Mouse (Mus musculus) liver, embryonic 13.5 days (tissue): ENCODE results near the gene Fam111a. TPM values are rescaled to one million over a fixed set of nuclear protein-coding genes. Genes with fewer than 3 reads are reported as not detected.

ENCODE experiments used
- ATAC-seq: fragments of 200-750 bp; cut with Nextera tagmentation; 2 replicates; pipeline ENCODE4 v1.8.0; 2017; ENCODE audit warnings: low read depth, mild to moderate bottlenecking, moderate number of reproducible peaks, moderate library complexity
- DNase-seq: peaks from one replicate; pipeline ENCODE4 v3.0.0; 2022
- H3K27ac ChIP-seq: fragments of 300-500 bp; sonication (generic); 2 replicates; pipeline ENCODE4 v1.5.1; 2015; ENCODE audit warnings: moderate library complexity, mild to moderate bottlenecking, inconsistent platforms
- H3K27me3 ChIP-seq: fragments of 300-500 bp; sonication (generic); 2 replicates; pipeline ENCODE4 v1.6.1; 2015; ENCODE audit warnings: mild to moderate bottlenecking, inconsistent platforms
- H3K36me3 ChIP-seq: fragments of 300-500 bp; sonication (generic); 2 replicates; pipeline ENCODE4 v1.6.1; 2015; ENCODE audit warnings: mild to moderate bottlenecking, inconsistent platforms
- H3K4me1 ChIP-seq: fragments of 300-500 bp; sonication (generic); replicated peaks from 2 replicates; pipeline ENCODE4 v1.6.1; 2015; ENCODE audit warnings: inconsistent platforms
- H3K4me2 ChIP-seq: fragments of 300-500 bp; sonication (generic); 2 replicates; pipeline ENCODE4 v1.6.1; 2015; ENCODE audit warnings: inconsistent platforms, mild to moderate bottlenecking, moderate library complexity
- H3K4me3 ChIP-seq: fragments of 300-500 bp; sonication (generic); replicated peaks from 2 replicates; pipeline ENCODE4 v1.5.1; 2015; ENCODE audit warnings: mild to moderate bottlenecking, inconsistent platforms
- H3K9ac ChIP-seq: fragments of 300-500 bp; sonication (generic); 2 replicates; pipeline ENCODE4 v1.6.1; 2015; ENCODE audit warnings: mild to moderate bottlenecking, inconsistent platforms
- H3K9me3 ChIP-seq: fragments of 300-500 bp; sonication (generic); replicated peaks from 2 replicates; pipeline ENCODE4 v1.6.1; 2016; ENCODE audit warnings: inconsistent platforms
- WGBS: fragments of 180-500 bp; shearing (Covaris S2); methylation state at CpG from one replicate; pipeline ENCODE4 v1.1.7; 2015; ENCODE audit not compliant: insufficient replicate concordance; 5-methylcytosine and 5-hydroxymethylcytosine counted together
- polyA plus RNA-seq: library from polyadenylated mRNA; unstranded; fragments of >200 nt; fragmentation: Nextera tagmentation; extraction: Ambion mirVana; gene quantifications from 2 replicates; pipeline ENCODE4 v1.2.1, GENCODE M21; 2015

Fam111a gene
- polyA plus RNA-seq, 1 experiment from 2014 or later, result 29.6 TPM

DNA sequence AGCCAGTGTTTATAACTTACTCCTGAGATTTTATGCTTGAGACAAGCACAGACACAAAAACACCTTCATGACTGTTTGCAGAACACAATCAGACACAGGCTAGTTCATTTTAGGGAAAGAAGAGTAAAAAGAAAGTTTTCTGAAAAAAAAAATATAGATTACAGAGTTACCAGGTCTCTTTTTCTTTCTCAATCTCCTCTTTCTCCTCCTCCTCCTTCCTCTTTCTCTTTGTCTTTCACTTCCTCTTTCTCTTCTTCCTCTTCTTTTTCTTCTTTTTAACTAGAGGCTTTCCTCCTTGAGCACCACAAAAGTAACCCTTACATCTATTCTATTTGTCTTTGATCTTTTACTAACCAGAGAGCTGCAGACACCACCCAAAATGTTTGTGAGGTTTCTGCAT is 18.7 kb downstream of the Fam111a start:
- no peaks in the 10 kb centered on the region for H3K9me3 ChIP-seq
- no peaks in the 10 kb centered on the region for H3K36me3 ChIP-seq
- H3K4me2 ChIP-seq, result no peak overlapping the region
- H3K9ac ChIP-seq, result no peak overlapping the region
- ATAC-seq, result no peak
- H3K4me3 ChIP-seq, result no peak overlapping the region
- H3K27ac ChIP-seq, result no peak overlapping the region
- no peak for DNase-seq
- H3K4me1 ChIP-seq, result no peaks in the 10 kb centered on the region
- no peaks in the 10 kb centered on the region for H3K27me3 ChIP-seq

DNA sequence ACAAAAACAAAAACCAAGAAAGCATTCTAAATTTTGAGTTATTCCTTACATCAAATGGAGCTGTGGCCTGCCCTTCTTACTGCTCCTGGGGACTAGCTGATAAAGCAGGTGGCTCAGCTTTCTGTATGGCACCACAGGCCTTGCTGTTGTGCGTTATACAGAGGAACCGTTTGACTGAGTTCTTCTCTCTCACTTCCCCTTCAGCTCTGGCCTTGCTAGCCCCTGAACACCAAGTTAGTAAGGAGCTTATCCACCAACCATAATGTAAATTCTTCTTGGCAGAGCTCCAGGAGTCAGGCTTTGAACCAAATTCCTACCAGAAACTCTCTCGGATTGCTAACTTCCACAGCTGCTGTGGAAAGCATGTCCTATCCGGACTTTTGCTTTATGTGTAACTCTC is 21.5 kb downstream of the Fam111a start:
- 42% methylated on average over 4 of the region's 4 CpGs for WGBS
- ATAC-seq (no peak), DNase-seq (no peak)
- H3K27ac ChIP-seq, result no peak overlapping the region
- no peak overlapping the region for H3K4me2 ChIP-seq
- no peaks in the 10 kb centered on the region for H3K9me3 ChIP-seq
- H3K4me1 ChIP-seq, result peaks cover under 1% of the 10 kb centered on the region
- H3K36me3 ChIP-seq, result no peaks in the 10 kb centered on the region
- no peaks in the 10 kb centered on the region for H3K27me3 ChIP-seq
- H3K4me3 ChIP-seq, result no peak overlapping the region
- no peak overlapping the region for H3K9ac ChIP-seq

DNA sequence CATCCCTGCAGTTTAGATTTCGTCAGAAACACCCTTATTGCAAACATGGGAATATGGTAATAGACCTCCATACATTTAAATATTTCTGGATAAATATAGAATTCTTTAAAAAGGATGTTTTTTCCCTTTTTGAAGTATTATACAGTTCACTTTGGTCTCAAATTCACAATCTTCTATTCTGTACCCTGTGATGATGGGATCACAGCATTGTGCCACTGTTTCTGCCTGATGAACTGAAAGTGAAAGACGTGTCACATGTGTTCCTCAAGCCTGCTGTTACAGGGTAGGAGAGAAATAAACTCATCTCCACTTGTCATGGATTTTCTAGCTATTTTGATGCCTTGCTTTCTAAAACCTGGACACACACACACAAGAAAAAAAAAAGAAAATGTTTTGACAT is 25.3 kb downstream of the Fam111a start:
- Histone ChIP-seq H3K4me1 (peaks cover 29% of the 10 kb centered on the region), H3K9ac (no peak overlapping the region), H3K27me3 (no peaks in the 10 kb centered on the region), H3K36me3 (peaks cover 4% of the 10 kb centered on the region; the same call in 1 of the 2 replicates), H3K27ac (no peak overlapping the region), H3K4me2 (no peak overlapping the region), H3K4me3 (no peak overlapping the region), H3K9me3 (no peaks in the 10 kb centered on the region)
- ATAC-seq (no peak), DNase-seq (no peak)
- WGBS, result 56% methylated on average over 2 of the region's 2 CpGs

DNA sequence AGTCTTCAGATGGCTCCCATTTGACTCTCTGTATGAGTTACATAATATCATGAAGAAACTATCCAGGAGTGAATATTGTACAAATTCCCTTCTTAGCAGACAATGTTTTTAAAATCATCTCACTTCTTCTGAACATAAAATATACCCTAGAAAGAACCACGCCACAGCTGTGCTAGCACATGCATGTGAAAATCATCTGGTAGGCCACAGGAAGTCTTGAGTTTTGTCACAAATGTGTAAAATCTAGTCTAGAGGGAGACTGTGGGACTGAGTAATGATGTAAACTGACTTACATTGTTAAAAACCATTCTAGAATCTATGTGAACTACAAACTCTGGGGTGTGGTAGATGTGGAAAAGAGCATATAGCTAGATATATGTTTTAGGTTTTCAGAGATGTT is 26.1 kb downstream of the Fam111a start:
- DNase-seq, result no peak
- ATAC-seq, result no peak
- no peaks in the 10 kb centered on the region for H3K27me3 ChIP-seq
- H3K9me3 ChIP-seq, result no peaks in the 10 kb centered on the region
- no peak overlapping the region for H3K9ac ChIP-seq
- H3K36me3 ChIP-seq, result peaks cover 7% of the 10 kb centered on the region; the same call in 1 of the 2 replicates
- WGBS, result 85% methylated on average over 1 of the region's 1 CpGs
- H3K4me3 ChIP-seq, result no peak overlapping the region
- H3K27ac ChIP-seq, result no peak overlapping the region
- H3K4me2 ChIP-seq, result no peak overlapping the region
- H3K4me1 ChIP-seq, result peaks cover 34% of the 10 kb centered on the region

DNA sequence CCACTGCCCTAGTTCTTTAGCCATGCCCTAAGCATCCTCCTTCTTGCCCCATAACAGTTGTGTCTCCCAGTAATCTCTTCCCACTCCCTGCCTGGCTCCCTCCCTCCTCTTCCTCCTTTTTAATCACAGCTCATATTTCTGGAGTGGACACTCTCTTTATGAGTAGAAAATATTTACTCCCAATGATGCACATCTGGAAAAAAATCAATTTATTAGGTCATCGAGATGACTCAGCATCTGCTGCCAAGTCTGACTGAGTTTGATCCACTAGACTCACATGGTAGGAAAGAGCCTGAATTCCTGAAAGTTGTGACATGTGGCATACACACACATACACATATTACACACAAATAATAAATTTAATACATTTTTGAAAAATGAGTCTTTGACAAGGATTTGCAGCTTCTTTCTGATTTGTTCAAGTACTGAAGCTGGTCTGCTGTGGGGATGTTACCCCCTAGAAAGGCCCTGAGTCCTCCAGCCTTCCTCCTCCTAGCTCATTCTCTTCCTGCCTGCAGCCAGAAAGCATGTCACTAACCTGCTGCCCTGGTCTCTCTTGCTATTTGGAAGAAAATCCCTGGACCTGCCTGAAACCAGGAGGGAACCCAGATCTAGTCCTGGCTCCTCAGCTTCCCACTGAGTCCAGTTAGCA is 27.2 kb downstream of the Fam111a start:
- Histone ChIP-seq H3K4me1 (peaks cover 34% of the 10 kb centered on the region), H3K27ac (peak overlapping the region; percentile 60; the same call in 1 of the 2 replicates), H3K4me3 (peak overlapping the region; percentile 72), H3K9ac (peak overlapping the region; percentile 61; the same call in 1 of the 2 replicates), H3K9me3 (no peaks in the 10 kb centered on the region), H3K27me3 (no peaks in the 10 kb centered on the region), H3K36me3 (peaks cover 17% of the 10 kb centered on the region), H3K4me2 (peak overlapping the region; percentile 82)
- ATAC-seq, result peak; percentile 30
- 58% methylated on average over 1 of the region's 1 CpGs for WGBS
- no peak for DNase-seq

DNA sequence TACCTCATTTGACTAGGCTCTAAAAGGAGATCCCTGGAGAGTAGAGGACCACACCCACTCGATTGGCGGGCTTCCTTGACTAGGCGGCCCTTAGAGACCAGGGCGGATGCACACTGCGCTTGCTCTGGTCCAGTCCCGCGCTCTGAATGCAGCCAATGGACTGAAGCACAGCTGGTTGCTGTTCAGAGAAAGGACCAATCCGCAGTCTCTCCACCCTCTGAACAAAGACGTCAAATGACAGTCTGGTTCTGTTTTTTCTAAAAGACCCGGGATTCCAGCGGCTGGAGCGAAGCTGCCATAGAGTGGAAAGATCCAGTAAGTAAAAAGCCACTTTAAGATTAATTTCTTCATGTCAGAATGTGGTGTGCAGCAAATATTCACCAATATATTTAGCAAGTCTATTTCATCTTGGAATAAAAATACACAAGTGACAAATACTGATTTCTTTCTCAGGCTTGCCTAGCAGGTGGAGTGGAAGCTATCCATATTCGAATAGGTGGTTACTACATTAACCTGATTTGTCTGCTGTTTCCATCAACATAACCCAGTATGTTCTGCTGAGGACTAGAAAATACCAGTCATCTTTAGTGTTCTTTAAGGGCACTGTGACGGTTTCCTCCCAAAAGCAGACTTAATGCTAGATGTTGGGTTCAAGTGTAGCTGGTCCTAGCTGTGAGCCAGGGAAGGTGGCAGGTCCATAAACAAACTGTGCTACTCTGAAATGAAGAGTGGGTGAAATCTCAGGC is 27.9 kb downstream of the Fam111a start:
- peaks cover 24% of the 10 kb centered on the region for H3K36me3 ChIP-seq
- no peaks in the 10 kb centered on the region for H3K27me3 ChIP-seq
- 2% methylated on average over 14 of the region's 14 CpGs for WGBS
- peak overlapping the region; percentile 85 for H3K9ac ChIP-seq
- H3K4me2 ChIP-seq, result peak overlapping the region; percentile 82
- H3K9me3 ChIP-seq, result no peaks in the 10 kb centered on the region
- peak overlapping the region; percentile 75 for H3K27ac ChIP-seq
- H3K4me3 ChIP-seq, result peak overlapping the region; percentile 72
- ATAC-seq, result peak; percentile 100
- peak; percentile 87 for DNase-seq
- peaks cover 39% of the 10 kb centered on the region for H3K4me1 ChIP-seq

DNA sequence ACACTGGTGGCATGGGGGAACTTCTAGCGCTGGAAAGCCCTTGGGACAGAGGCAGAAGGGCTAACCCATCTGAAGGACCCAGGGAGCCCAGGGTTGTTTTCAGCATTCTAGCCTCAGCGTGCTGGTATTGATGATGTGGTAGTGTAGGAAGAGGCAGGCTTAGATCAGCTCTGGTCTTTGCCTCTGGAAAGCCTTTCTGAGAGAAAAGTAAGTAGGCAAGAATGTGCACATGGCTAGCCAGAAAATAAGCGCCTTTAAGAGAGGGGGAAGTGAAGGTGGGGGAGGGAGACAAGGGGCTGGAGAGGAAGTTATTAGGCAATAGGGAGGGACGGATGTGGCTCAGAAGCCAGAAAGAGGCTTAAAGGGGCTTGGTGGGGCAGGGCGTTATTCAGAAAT is 28.5 kb downstream of the Fam111a start:
- peak overlapping the region; percentile 85 for H3K9ac ChIP-seq
- H3K4me1 ChIP-seq, result peaks cover 39% of the 10 kb centered on the region
- DNase-seq, result no peak
- H3K36me3 ChIP-seq, result peaks cover 28% of the 10 kb centered on the region
- H3K9me3 ChIP-seq, result no peaks in the 10 kb centered on the region
- peak overlapping the region; percentile 82 for H3K4me2 ChIP-seq
- H3K4me3 ChIP-seq, result peak overlapping the region; percentile 72
- no peak for ATAC-seq
- WGBS, result 8% methylated on average over 5 of the region's 5 CpGs
- peak overlapping the region; percentile 75 for H3K27ac ChIP-seq
- no peaks in the 10 kb centered on the region for H3K27me3 ChIP-seq

DNA sequence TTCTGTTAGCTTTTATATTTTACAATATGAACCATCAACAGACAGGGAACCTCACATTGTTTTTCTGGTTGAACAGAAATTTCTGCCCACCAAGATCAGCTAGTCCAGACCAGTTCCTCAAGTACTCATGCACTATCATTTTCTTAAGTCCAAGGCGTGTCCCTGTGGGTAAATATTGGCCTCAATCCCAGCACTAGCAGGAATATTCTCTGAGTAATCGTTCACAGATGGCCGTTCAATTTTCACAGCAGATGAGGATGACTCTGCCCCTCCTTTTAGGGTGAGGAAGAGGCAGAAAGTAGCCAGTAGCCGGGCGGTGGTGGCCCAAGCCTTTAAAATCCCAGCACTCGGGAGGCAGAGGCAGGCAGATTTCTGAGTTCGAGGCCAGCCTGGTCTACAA is 29.6 kb downstream of the Fam111a start:
- Histone ChIP-seq H3K4me1 (peaks cover 39% of the 10 kb centered on the region), H3K4me2 (peak overlapping the region; percentile 82), H3K9ac (peak overlapping the region; percentile 85), H3K4me3 (peak overlapping the region; percentile 72), H3K27ac (peak overlapping the region; percentile 44), H3K9me3 (no peaks in the 10 kb centered on the region), H3K27me3 (no peaks in the 10 kb centered on the region), H3K36me3 (peaks cover 33% of the 10 kb centered on the region)
- ATAC-seq (no peak), DNase-seq (no peak)
- 64% methylated on average over 7 of the region's 7 CpGs for WGBS

DNA sequence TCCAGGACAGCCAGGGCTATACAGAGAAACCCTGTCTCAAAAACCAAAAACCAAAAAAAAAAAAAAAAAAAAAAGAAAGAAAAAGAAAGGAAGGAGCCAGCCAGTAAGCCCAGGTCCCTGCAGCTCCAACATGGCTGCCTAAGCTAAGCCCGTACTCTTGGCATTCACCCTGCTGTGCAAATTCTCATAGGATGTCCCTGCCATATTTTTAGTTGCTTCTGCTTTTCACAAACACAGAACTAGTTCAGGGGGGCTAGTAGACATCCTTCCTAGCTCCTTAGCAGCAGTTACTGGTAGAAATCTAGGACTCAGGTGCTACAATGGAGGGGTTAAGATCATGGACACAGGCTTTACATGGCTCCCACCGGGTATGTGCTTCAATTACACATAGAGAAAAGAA is 30.0 kb downstream of the Fam111a start:
- peak overlapping the region; percentile 72 for H3K4me3 ChIP-seq
- H3K27me3 ChIP-seq, result no peaks in the 10 kb centered on the region
- H3K9me3 ChIP-seq, result no peaks in the 10 kb centered on the region
- peak overlapping the region; percentile 85 for H3K9ac ChIP-seq
- 71% methylated on average over 2 of the region's 2 CpGs for WGBS
- peak overlapping the region; percentile 82 for H3K4me2 ChIP-seq
- H3K27ac ChIP-seq, result no peak overlapping the region
- peaks cover 39% of the 10 kb centered on the region for H3K4me1 ChIP-seq
- DNase-seq, result no peak
- no peak for ATAC-seq
- peaks cover 33% of the 10 kb centered on the region for H3K36me3 ChIP-seq

DNA sequence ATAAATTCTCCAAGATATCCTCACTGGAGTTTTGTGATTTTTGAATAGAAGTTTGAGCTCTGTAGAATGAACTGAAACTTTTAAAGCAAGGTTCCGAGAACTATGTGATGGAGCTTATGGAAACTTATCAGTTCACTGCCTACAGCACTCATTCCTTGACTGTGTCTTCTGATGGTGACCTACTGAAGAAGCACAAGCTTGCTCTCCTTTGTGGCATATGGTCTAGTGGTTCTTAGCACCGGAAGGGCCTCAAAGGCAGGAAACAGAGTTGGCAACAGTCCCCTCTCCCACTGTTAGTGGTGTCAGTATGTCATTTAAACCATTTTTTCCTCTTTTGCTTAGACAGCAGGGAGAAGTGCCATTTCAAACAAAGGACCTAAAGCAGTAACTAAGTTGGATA is 31.1 kb downstream of the Fam111a start:
- WGBS, result 54% methylated on average over 2 of the region's 2 CpGs
- Histone ChIP-seq H3K27me3 (no peaks in the 10 kb centered on the region), H3K4me3 (no peak overlapping the region), H3K4me1 (peaks cover 39% of the 10 kb centered on the region), H3K36me3 (peaks cover 33% of the 10 kb centered on the region), H3K27ac (no peak overlapping the region), H3K9me3 (no peaks in the 10 kb centered on the region), H3K4me2 (peak overlapping the region; percentile 13; the same call in 1 of the 2 replicates), H3K9ac (no peak overlapping the region)
- ATAC-seq (no peak), DNase-seq (no peak)

DNA sequence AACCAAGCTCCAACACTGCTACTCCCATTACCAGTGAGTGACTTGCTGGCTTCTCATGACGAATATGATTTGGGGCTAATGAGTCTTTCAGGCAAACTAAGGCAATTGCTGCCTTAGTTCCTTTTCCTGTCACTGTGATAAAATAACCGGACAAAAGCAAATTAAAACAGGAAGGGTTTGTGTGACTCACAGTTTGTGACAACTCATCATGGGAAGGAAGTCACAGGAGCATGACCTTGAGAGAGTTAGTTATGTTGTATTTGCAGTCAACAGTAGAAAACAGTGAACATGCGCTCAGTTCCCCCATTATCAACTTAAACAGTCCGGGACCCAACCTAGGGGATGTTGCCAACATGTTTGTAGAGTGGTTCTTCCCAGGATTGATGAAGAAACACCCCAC is 39.8 kb downstream of the Fam111a start:
- no peak for DNase-seq
- WGBS, result 58% methylated on average over 4 of the region's 4 CpGs

DNA sequence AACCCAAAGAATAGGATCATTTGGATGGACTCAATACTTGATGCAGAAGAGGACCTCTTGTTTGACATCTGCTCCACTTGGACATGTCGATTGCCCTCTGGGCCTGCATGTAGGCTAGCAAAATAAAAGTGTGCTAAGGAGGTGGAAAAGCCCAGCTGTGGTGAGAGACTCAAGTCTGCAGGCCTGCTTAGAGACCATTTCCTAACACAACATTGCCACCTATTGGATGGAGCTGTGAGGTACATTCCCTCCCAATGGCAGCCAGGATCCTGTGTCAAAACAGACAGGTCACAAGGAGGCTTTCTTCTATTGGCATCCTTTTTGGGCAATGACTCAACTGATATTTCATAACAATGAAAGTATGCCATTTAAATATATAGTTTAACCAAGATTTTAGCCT is 46.4 kb downstream of the Fam111a start:
- ATAC-seq, result peak; percentile 50
- 10% methylated on average over 1 of the region's 1 CpGs for WGBS
- H3K4me3 ChIP-seq, result no peak overlapping the region

More for the DNA sequence above, 39.8 kb downstream of the Fam111a start:
- no peak for ATAC-seq
- H3K4me3 ChIP-seq, result no peak overlapping the region
- no peaks in the 10 kb centered on the region for H3K9me3 ChIP-seq
- H3K27me3 ChIP-seq, result no peaks in the 10 kb centered on the region
- no peak overlapping the region for H3K4me2 ChIP-seq
- no peak overlapping the region for H3K9ac ChIP-seq
- no peaks in the 10 kb centered on the region for H3K4me1 ChIP-seq
- no peak overlapping the region for H3K27ac ChIP-seq
- H3K36me3 ChIP-seq, result peaks cover 55% of the 10 kb centered on the region

More for the DNA sequence above, 46.4 kb downstream of the Fam111a start:
- H3K4me1 ChIP-seq, result peaks cover 11% of the 10 kb centered on the region
- DNase-seq, result peak; percentile 47
- H3K36me3 ChIP-seq, result peaks cover 23% of the 10 kb centered on the region
- peaks cover 11% of the 10 kb centered on the region for H3K27me3 ChIP-seq
- no peak overlapping the region for H3K9ac ChIP-seq
- H3K9me3 ChIP-seq, result no peaks in the 10 kb centered on the region
- H3K27ac ChIP-seq, result no peak overlapping the region
- no peak overlapping the region for H3K4me2 ChIP-seq
